Mouse (Mus musculus) splenic B cell, adult 2 months (primary cell): ENCODE results near the gene Gapt.
"Not testable (repeated sequence)": the region's sequence is repeated elsewhere in the genome, so short reads cannot be mapped to it uniquely, and the experiment has no call there.

Experiments used
- DNase-seq: peaks from one replicate; pipeline ENCODE4 v3.0.0-alpha.2; 2011; ENCODE audit warnings: low read depth, low spot score
- H3K27me3 ChIP-seq: 2 replicates; pipeline ENCODE4 v1.6.1; 2012; ENCODE audit warnings: mild to moderate bottlenecking, low read length, moderate library complexity, mixed read lengths; ENCODE audit not compliant: control insufficient read depth, poor library complexity, insufficient read depth, severe bottlenecking
- H3K36me3 ChIP-seq: 2 replicates; pipeline ENCODE4 v1.6.1; 2012; ENCODE audit warnings: mild to moderate bottlenecking, low read length, moderate library complexity, mixed read lengths; ENCODE audit not compliant: control insufficient read depth, poor library complexity, insufficient read depth, severe bottlenecking

Gapt gene

DNA sequence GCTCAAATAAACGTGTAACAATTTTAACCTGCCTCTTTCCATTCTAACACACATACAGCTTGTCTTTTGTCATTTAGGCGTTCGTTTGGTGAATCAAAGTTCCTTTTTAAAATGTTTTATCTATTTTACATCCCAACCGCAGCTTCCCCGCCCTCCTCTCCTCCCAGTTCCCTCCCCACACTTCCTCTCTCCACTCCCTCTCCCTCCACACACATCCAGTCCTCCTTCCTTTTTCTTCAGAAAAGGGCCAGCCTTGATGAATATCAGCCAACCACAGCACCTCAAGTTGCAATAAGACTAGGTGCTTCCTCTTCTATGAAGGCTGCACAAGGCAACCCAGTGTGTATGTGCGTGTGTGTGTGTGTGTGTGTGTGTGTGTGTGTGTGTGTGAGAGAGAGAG, 27.5 kb upstream of the Gapt start:
- DNase-seq: no peak
- H3K36me3 ChIP-seq: no peaks in the 10 kb centered on the region
- no peaks in the 10 kb centered on the region for H3K27me3 ChIP-seq

DNA sequence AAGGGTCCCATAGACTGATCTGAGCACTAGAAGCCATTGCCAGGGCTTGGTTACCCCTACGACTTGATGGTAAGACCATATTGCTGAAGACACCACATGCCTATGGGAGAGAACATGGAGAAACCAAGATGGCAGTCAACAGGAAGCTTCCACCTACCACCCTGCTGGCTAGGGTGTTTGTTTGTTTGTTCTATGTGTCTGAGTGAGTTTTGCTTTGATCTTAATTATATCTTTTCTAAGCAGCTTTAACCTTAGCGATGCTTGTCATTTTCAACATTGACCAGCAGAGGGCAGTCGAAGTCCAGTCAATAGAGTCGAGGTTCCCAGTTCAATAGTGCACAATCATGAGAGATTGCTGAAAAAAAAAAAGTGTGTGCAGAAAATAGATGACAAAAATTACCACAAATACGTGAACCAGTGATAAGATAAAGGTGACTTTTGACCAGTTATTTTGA, 25.5 kb upstream of the Gapt start:
- H3K27me3 ChIP-seq: no peaks in the 10 kb centered on the region; the same call in 1 of the 2 replicates
- peak; percentile 81 for DNase-seq
- H3K36me3 ChIP-seq: no peaks in the 10 kb centered on the region

DNA sequence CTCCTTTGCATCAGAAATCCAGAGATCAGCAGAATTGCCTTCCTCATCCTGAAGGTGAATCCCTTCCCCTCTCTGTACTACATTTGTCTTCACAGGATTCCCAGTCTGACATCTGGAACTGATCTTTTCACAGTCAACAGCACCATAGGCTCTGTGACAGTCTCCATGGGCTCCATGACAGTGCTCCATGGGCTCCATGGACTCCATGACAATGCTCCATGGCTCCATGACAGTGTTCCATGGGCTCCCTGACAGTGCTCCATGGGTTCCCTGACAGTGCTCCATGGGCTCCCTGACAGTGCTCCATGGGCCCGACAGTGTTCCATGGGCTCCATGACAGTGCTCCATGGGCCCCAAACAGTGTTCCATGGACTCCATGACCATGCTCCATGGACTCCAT, 12.7 kb upstream of the Gapt start:
- H3K36me3 ChIP-seq: no peaks in the 10 kb centered on the region
- no peak for DNase-seq

DNA sequence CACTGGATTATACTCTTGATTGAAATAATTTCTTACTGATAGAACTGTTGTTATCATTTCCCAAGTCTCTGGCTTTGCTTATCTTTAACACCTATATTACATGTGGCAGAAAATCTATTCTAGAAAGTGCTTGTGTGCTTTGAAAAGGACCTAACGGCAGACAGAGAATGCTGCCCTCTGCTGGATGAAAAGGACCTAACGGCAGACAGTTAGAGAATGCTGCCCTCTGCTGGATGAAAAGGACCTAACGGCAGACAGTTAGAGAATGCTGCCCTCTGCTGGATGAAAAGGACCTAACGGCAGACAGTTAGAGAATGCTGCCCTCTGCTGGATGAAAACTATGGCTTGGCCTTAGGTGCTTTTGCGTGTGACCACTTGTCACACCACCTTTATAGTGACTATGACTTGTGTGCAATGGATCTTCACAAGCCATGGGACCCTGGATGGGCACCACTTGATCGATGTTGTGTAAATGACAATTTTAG, 11.6 kb upstream of the Gapt start:
- not testable (repeated sequence) for H3K27me3 ChIP-seq, H3K36me3 ChIP-seq
- DNase-seq: peak; percentile 82

More for the DNA sequence above, 12.7 kb upstream of the Gapt start:
- H3K27me3 ChIP-seq: no peaks in the 10 kb centered on the region

DNA sequence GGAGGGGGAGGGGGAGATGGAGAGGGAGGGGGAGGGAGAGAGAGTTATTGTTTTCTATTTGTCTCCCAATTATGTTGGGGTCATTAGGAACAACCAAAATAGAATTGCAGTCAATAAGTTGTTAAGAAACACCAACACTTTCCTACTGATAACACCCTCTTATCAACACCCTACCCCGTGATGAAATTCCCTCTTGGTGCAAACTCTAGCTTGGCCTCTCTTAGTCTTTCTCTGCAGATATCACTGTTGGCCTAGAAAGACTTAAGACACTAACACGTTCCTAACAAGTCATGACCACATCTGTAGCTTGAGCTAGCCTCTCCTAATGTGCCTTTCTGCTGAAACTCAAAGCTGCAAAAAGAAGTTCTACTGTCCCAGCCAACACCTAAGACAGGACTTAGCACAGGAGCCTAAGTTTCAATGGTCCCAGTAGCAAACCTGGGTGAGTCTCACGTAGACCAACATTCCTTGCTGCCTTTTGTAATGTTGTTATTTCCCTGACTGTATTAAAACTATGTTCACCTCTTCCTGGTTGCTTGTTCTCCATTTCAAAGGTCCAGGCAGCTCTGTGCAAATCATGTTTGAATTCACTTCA, 11.1 kb upstream of the Gapt start:
- DNase-seq: no peak
- Histone ChIP-seq H3K36me3 (no peaks in the 10 kb centered on the region), H3K27me3 (no peaks in the 10 kb centered on the region)

DNA sequence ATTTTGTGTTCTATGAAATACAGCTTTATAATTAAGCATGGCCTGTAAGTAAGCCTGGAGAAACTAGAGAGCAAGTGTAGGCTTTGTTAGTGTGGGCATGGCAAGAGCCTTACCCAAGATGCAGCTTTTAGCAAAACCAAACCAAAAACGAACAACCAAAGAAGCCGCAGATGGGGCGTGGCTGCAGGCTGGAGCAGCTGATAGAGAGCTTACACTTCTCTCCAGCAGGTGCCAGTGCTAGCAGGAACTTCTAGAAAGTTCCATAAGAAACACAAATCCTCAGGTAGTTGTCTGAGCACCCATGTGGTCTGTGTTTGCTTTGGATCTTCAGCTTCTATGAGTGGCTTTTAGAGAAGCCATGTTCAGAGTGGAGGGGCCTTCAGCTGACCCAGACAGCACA, 9.5 kb upstream of the Gapt start:
- no peak for DNase-seq
- Histone ChIP-seq H3K27me3 (no peaks in the 10 kb centered on the region), H3K36me3 (no peaks in the 10 kb centered on the region)

DNA sequence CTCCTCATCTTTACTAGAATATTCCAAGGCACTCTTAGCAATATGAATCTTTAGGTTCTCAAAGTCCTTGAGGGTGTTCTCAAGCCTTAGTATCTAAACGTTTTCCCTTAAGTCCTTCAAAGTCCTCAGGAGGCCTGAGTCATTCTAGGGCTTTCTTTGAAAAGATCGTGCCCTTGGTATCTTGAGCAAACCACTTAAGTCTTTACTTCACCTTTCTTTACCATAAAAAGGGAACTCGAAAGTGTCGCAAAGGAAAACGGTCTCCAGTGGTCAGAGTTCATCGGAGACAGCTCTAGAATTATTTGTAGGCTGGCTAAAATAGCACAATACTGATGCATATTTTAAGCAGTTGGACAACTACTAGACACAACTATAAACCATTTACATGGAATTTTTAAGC, 6.7 kb upstream of the Gapt start:
- H3K27me3 ChIP-seq: no peaks in the 10 kb centered on the region
- DNase-seq: peak; percentile 67

DNA sequence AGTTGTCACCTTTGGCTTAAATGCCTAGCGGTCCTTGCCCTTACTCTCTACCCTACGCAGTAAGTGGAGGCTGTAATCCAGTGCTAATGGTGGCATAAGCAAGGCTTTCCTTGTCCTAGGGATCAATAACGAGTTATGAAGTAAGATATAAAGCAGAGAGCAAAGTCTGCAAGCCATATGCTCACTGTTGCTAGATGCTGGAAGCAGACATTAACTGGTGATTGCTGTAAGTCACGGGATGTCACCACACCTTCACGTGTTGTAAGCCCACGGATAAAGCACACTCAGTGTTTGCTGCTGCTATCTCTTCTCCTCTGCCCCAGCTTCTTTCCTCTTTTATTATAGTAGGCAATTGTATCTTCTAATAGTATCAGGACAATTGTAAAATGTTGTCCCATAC, 5.9 kb downstream of the Gapt start:
- Histone ChIP-seq H3K27me3 (no peaks in the 10 kb centered on the region), H3K36me3 (peaks cover 12% of the 10 kb centered on the region)
- DNase-seq: no peak

More for the DNA sequence above, 6.7 kb upstream of the Gapt start:
- no peaks in the 10 kb centered on the region for H3K36me3 ChIP-seq

DNA sequence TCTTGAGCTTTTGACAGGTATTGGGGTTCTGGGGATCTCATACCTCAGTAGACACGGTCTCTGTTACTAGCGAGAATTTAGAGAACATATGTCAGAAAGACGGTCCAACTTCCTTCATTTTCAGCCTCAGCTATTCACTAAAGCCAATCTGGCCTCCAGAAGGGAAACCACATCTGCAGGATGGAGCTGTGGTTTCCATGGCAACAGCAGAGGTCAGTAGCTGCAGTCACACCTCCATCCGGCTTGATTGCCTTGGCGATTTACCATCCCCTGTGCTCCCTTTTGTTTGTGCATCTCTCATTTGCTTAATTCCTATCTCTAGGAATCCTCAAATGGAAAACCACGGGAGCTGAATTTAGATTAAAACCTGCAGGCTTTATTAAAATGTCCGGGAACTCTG, 10.3 kb downstream of the Gapt start:
- Histone ChIP-seq H3K27me3 (no peaks in the 10 kb centered on the region), H3K36me3 (no peaks in the 10 kb centered on the region; the same call in 1 of the 2 replicates)
- no peak for DNase-seq

DNA sequence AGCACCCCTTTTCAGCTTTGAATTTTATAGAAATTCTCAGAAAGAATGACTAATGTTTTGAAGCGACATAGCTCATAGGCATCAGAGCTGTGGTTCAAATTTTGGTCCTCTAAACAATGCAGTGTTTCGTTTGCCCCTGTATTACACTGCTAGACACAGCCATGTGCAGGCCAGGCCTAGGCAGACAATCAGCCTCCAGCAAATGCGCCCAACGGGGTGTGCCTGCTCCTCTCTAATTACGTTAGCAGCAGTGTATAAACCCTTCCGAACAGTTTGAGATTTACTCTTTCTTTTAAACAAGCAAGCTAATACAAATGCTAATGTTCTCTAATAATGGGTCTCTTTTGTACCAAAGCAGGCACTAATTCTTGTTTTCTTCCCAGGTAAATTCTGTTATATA, 14.4 kb downstream of the Gapt start:
- Histone ChIP-seq H3K27me3 (no peaks in the 10 kb centered on the region), H3K36me3 (no peaks in the 10 kb centered on the region)
- no peak for DNase-seq

DNA sequence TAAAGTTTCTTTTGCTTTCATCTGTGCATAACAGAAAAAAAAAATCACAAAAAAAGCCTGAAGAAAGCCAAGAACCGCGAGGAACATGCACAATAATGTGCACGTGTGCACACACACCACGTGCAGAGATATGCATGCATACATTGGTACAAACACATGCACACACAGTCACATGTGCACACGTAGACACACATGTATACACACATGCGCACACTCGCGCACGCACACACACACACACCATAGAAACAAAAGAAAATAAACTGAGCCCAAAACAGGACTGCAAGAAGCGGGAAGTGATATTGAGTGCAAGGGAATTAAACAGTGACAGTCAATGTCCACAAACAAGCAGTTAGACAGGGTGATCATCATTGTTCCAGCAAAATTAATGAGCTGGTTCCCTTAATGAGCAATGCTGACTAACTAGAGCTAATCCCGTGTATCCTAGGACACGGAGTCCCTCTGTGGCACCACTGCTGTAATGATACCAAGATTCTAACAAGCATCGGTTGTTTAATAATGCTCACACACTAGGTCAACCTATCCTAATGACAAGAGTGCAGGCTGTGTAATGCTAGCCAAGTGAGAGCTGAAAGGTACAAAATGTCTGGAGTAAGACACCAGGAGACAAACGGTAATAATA, 23.9 kb downstream of the Gapt start:
- DNase-seq: no peak
- Histone ChIP-seq H3K36me3 (no peaks in the 10 kb centered on the region), H3K27me3 (no peaks in the 10 kb centered on the region)

DNA sequence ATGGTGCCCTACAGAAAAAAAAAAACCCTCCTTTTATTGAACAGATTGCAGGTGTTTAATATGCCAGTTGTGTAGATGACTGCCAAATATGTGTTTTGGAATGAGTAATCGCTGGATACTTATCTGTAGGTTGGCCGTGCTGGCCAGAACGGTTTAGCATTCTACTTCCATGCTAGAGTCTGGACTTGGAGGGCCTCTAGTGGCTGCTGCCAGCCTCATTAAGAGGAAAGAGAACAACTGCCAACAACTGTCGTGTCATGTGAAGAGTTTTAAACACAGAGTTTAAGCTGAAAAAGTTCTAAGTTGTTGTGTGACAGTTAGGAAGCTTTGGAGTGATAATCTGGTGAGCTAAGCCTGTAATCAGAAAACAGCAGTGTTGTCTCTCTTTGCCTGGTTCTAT, 38.3 kb downstream of the Gapt start:
- no peaks in the 10 kb centered on the region for H3K36me3 ChIP-seq
- DNase-seq: no peak
- no peaks in the 10 kb centered on the region for H3K27me3 ChIP-seq

DNA sequence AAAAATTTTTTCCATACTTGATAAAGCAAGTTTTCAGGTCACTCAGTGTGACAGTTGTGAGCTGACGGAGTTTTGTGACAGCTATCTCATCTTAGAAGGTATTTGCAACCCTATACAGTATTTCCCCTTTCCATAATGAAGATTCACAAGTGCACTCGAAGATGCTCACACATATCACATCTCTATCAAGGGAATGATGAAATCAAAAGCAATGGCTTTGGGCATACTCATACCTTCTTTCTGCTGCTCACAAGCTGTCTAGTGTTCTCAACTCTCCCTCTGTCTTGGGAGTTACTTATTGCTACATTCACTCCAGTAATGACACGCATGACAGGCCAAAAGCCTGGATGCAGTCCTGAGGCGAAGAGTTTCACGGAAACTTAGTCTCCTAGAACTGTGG, 49.8 kb downstream of the Gapt start:
- Histone ChIP-seq H3K27me3 (no peaks in the 10 kb centered on the region), H3K36me3 (no peaks in the 10 kb centered on the region)
- DNase-seq: no peak
